Mouse (Mus musculus) liver, embryonic 13.5 days (tissue): ENCODE data around the gene Gm6685. TPM values are rescaled to one million over a fixed set of nuclear protein-coding genes. Genes with fewer than 3 reads are reported as not detected.

Experiments used
- ATAC-seq: fragments of 200-750 bp; cut with Nextera tagmentation; 2 replicates; pipeline ENCODE4 v1.8.0; 2017; ENCODE audit warnings: low read depth, mild to moderate bottlenecking, moderate number of reproducible peaks, moderate library complexity
- DNase-seq: peaks from one replicate; pipeline ENCODE4 v3.0.0; 2022
- H3K27ac ChIP-seq: fragments of 300-500 bp; sonication (generic); 2 replicates; pipeline ENCODE4 v1.5.1; 2015; ENCODE audit warnings: moderate library complexity, mild to moderate bottlenecking, inconsistent platforms
- H3K27me3 ChIP-seq: fragments of 300-500 bp; sonication (generic); 2 replicates; pipeline ENCODE4 v1.6.1; 2015; ENCODE audit warnings: mild to moderate bottlenecking, inconsistent platforms
- H3K36me3 ChIP-seq: fragments of 300-500 bp; sonication (generic); 2 replicates; pipeline ENCODE4 v1.6.1; 2015; ENCODE audit warnings: mild to moderate bottlenecking, inconsistent platforms
- H3K4me1 ChIP-seq: fragments of 300-500 bp; sonication (generic); replicated peaks from 2 replicates; pipeline ENCODE4 v1.6.1; 2015; ENCODE audit warnings: inconsistent platforms
- H3K4me2 ChIP-seq: fragments of 300-500 bp; sonication (generic); 2 replicates; pipeline ENCODE4 v1.6.1; 2015; ENCODE audit warnings: inconsistent platforms, mild to moderate bottlenecking, moderate library complexity
- H3K4me3 ChIP-seq: fragments of 300-500 bp; sonication (generic); replicated peaks from 2 replicates; pipeline ENCODE4 v1.5.1; 2015; ENCODE audit warnings: mild to moderate bottlenecking, inconsistent platforms
- H3K9ac ChIP-seq: fragments of 300-500 bp; sonication (generic); 2 replicates; pipeline ENCODE4 v1.6.1; 2015; ENCODE audit warnings: mild to moderate bottlenecking, inconsistent platforms
- H3K9me3 ChIP-seq: fragments of 300-500 bp; sonication (generic); replicated peaks from 2 replicates; pipeline ENCODE4 v1.6.1; 2016; ENCODE audit warnings: inconsistent platforms
- WGBS: fragments of 180-500 bp; shearing (Covaris S2); methylation state at CpG from one replicate; pipeline ENCODE4 v1.1.7; 2015; ENCODE audit not compliant: insufficient replicate concordance; 5-methylcytosine and 5-hydroxymethylcytosine counted together
- polyA plus RNA-seq: library from polyadenylated mRNA; unstranded; fragments of >200 nt; fragmentation: Nextera tagmentation; extraction: Ambion mirVana; gene quantifications from 2 replicates; pipeline ENCODE4 v1.2.1, GENCODE M21; 2015

Gene Gm6685
- polyA plus RNA-seq, 1 experiment from 2014 or later: not detected

GRCm38 (mm10) chr11:28290440-28290839 is 49.2 kb downstream of the Gm6685 start:
- H3K4me1 ChIP-seq: no peaks in the 10 kb centered on the region
- WGBS: 50% methylated on average over 1 of the region's 1 CpGs
- ATAC-seq (no peak), DNase-seq (no peak)
- H3K9me3 ChIP-seq: no peaks in the 10 kb centered on the region
- no peak overlapping the region for H3K27ac ChIP-seq
- H3K4me3 ChIP-seq: no peak overlapping the region
- no peaks in the 10 kb centered on the region for H3K36me3 ChIP-seq
- H3K27me3 ChIP-seq: no peaks in the 10 kb centered on the region
- no peak overlapping the region for H3K9ac ChIP-seq
- H3K4me2 ChIP-seq: no peak overlapping the region

Other genes starting within 250 kb of the Gm6685 start
- gene Ccdc85a, start 244.5 kb upstream of the Gm6685 start, polyA plus RNA-seq: 0.03 and 0.05 TPM in 2 replicates